Mouse (Mus musculus) G1E (cell line): ENCODE results near the gene Hmbs.

ENCODE experiments used
- CTCF ChIP-seq: IDR thresholded peaks from 2 replicates; pipeline ENCODE4 v1.5.1; 2012; ENCODE audit warnings: low read depth, low read length, inconsistent platforms, mixed read lengths
- POLR2AphosphoS5 ChIP-seq: IDR thresholded peaks from 2 replicates; pipeline ENCODE4 v1.6.1; 2012; ENCODE audit warnings: low read depth, low read length, inconsistent platforms; ENCODE audit not compliant: insufficient replicate concordance
- TAL1 ChIP-seq: conservative IDR thresholded peaks from 2 replicates; pipeline ENCODE4 v1.6.1; 2012; ENCODE audit warnings: low read depth, low read length, inconsistent platforms, mixed read lengths

- TF ChIP-seq CTCF (no peak), TAL1 (no peak), POLR2AphosphoS5 (no peak)
Observed at GRCm38 (mm10) chr9:44314257-44314547, 29.8 kb downstream of the Hmbs start.
